Mouse (Mus musculus) neural tube, embryonic 14.5 days (tissue): Measurements from ENCODE around the gene Fxn. TPM values are rescaled to one million over a fixed set of nuclear protein-coding genes. Genes with fewer than 3 reads are reported as not detected.

ENCODE experiments used
- ATAC-seq: fragments of 200-750 bp; cut with Nextera tagmentation; 2 replicates; pipeline ENCODE4 v1.8.0; 2017; ENCODE audit warnings: low read depth, mild to moderate bottlenecking, moderate TSS enrichment, moderate library complexity
- H3K27ac ChIP-seq: fragments of 300-500 bp; sonication (generic); 2 replicates; pipeline ENCODE4 v1.5.1; 2014; ENCODE audit warnings: low read depth, mild to moderate bottlenecking, control low read depth, low read length, moderate library complexity, mixed read lengths
- H3K27me3 ChIP-seq: fragments of 300-500 bp; sonication (generic); 2 replicates; pipeline ENCODE4 v1.6.1; 2014; ENCODE audit warnings: low read length; ENCODE audit not compliant: control insufficient read depth, insufficient read depth
- H3K36me3 ChIP-seq: fragments of 300-500 bp; sonication (generic); 2 replicates; pipeline ENCODE4 v1.6.1; 2014; ENCODE audit warnings: low read length, mixed read lengths; ENCODE audit not compliant: control insufficient read depth, insufficient read depth
- H3K4me1 ChIP-seq: fragments of 300-500 bp; sonication (generic); 2 replicates; pipeline ENCODE4 v1.6.1; 2014; ENCODE audit warnings: low read length; ENCODE audit not compliant: control insufficient read depth, insufficient read depth
- H3K4me2 ChIP-seq: fragments of 300-500 bp; sonication (generic); 2 replicates; pipeline ENCODE4 v1.6.1; 2014; ENCODE audit warnings: mild to moderate bottlenecking, low read depth, low read length, control low read depth
- H3K4me3 ChIP-seq: fragments of 300-500 bp; sonication (generic); 2 replicates; pipeline ENCODE4 v1.5.1; 2014; ENCODE audit warnings: low read depth, low read length, control low read depth, mixed read lengths
- H3K9ac ChIP-seq: fragments of 300-500 bp; sonication (generic); replicated peaks from 2 replicates; pipeline ENCODE4 v1.6.1; 2014; ENCODE audit warnings: low read depth, mild to moderate bottlenecking, control low read depth, low read length, mixed read lengths
- H3K9me3 ChIP-seq: fragments of 300-500 bp; sonication (generic); 2 replicates; pipeline ENCODE4 v1.6.1; 2016; ENCODE audit warnings: low read length; ENCODE audit not compliant: control insufficient read depth
- WGBS: fragments of 180-500 bp; shearing (Covaris S2); extraction: QIAGEN DNeasy Blood & Tissue Kit; methylation state at CpG from one replicate; pipeline ENCODE4 v1.1.7; 2014; 5-methylcytosine and 5-hydroxymethylcytosine counted together
- polyA plus RNA-seq: library from polyadenylated mRNA; unstranded; fragments of >200 nt; fragmentation: Nextera tagmentation; extraction: Ambion mirVana; gene quantifications from 2 replicates; pipeline ENCODE4 v1.2.1, GENCODE M21; 2014

Gene Fxn
- polyA plus RNA-seq, 1 experiment from 2014 or later: 38.4 TPM

GRCm38 (mm10) chr19:24218291-24218690 is 62.1 kb downstream of the Fxn start:
- H3K4me1 ChIP-seq: no peaks in the 10 kb centered on the region
- H3K4me2 ChIP-seq: no peak overlapping the region
- no peak overlapping the region for H3K4me3 ChIP-seq
- H3K9me3 ChIP-seq: no peaks in the 10 kb centered on the region
- H3K9ac ChIP-seq: no peak overlapping the region
- WGBS: 50% methylated on average over 2 of the region's 2 CpGs
- ATAC-seq: no peak
- H3K27ac ChIP-seq: no peak overlapping the region
- H3K27me3 ChIP-seq: no peaks in the 10 kb centered on the region
- no peaks in the 10 kb centered on the region for H3K36me3 ChIP-seq

- H3K4me3 ChIP-seq: no peak overlapping the region
- no peak overlapping the region for H3K27ac ChIP-seq
- no peaks in the 10 kb centered on the region for H3K4me1 ChIP-seq
- ATAC-seq: no peak
- H3K9ac ChIP-seq: no peak overlapping the region
- no peaks in the 10 kb centered on the region for H3K27me3 ChIP-seq
- no peaks in the 10 kb centered on the region for H3K9me3 ChIP-seq
- no peak overlapping the region for H3K4me2 ChIP-seq
- no peaks in the 10 kb centered on the region for H3K36me3 ChIP-seq
Observed at GRCm38 (mm10) chr19:24217851-24218250, 62.6 kb downstream of the Fxn start.

GRCm38 (mm10) chr19:24216771-24217170 is 63.6 kb downstream of the Fxn start:
- Histone ChIP-seq H3K27ac (no peak overlapping the region), H3K4me2 (no peak overlapping the region), H3K4me1 (no peaks in the 10 kb centered on the region), H3K36me3 (no peaks in the 10 kb centered on the region), H3K9me3 (no peaks in the 10 kb centered on the region), H3K9ac (no peak overlapping the region), H3K27me3 (no peaks in the 10 kb centered on the region), H3K4me3 (no peak overlapping the region)
- ATAC-seq: no peak
- 61% methylated on average over 9 of the region's 9 CpGs for whole genome bisulfite sequencing

- no peak overlapping the region for H3K9ac ChIP-seq
- no peak for ATAC-seq
- H3K36me3 ChIP-seq: no peaks in the 10 kb centered on the region
- H3K9me3 ChIP-seq: no peaks in the 10 kb centered on the region
- no peaks in the 10 kb centered on the region for H3K27me3 ChIP-seq
- no peaks in the 10 kb centered on the region for H3K4me1 ChIP-seq
- 79% methylated on average over 7 of the region's 7 CpGs for WGBS
- no peak overlapping the region for H3K4me2 ChIP-seq
- no peak overlapping the region for H3K4me3 ChIP-seq
- no peak overlapping the region for H3K27ac ChIP-seq
Observed at GRCm38 (mm10) chr19:24214939-24215338, 65.5 kb downstream of the Fxn start.

DNA sequence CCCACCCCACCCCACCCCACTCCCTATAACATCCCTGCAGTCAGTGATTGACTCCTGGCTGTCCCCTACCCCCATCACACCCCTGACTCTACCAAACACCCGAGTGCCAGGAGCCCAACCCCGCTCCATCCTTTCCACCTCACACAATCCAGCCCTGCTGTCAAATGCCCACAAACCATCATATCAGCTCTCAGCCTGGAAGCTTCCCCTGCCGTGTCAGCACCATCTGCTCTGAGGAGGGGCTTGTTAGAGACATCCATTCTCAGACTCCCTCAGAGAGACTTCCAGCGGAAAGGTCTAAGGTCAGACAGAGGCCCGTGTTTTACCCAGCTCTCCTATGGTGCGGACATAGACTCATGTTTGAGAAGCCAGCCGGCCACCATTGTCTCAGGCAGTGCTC is 67.1 kb downstream of the Fxn start:
- no peak overlapping the region for H3K4me3 ChIP-seq
- 41% methylated on average over 7 of the region's 7 CpGs for WGBS
- H3K27ac ChIP-seq: no peak overlapping the region
- no peak overlapping the region for H3K9ac ChIP-seq
- no peaks in the 10 kb centered on the region for H3K4me1 ChIP-seq
- H3K36me3 ChIP-seq: no peaks in the 10 kb centered on the region
- ATAC-seq: no peak
- H3K4me2 ChIP-seq: no peak overlapping the region
- H3K27me3 ChIP-seq: no peaks in the 10 kb centered on the region
- H3K9me3 ChIP-seq: no peaks in the 10 kb centered on the region

GRCm38 (mm10) chr19:24212552-24213249 is 67.7 kb downstream of the Fxn start:
- ATAC-seq: no peak
- Histone ChIP-seq H3K4me2 (no peak overlapping the region), H3K27ac (no peak overlapping the region), H3K27me3 (no peaks in the 10 kb centered on the region), H3K4me3 (no peak overlapping the region), H3K9ac (no peak overlapping the region), H3K36me3 (no peaks in the 10 kb centered on the region), H3K4me1 (no peaks in the 10 kb centered on the region), H3K9me3 (no peaks in the 10 kb centered on the region)
- 88% methylated on average over 12 of the region's 12 CpGs for WGBS

Other genes with a start within 250 kb of the Fxn start
- 3.1 and 3.7 TPM in 2 replicates for gene Fam189a2, start 249.6 kb downstream of the Fxn start, polyA plus RNA-seq
- gene Tjp2, start 55.6 kb downstream of the Fxn start, polyA plus RNA-seq: 6.5 and 11.5 TPM in 2 replicates
- 58.9 and 62.5 TPM in 2 replicates for gene Fam122a, start 196.8 kb upstream of the Fxn start, polyA plus RNA-seq